Mouse (Mus musculus): Measurements from ENCODE around the gene Kif23. TPM values are rescaled to one million over a fixed set of nuclear protein-coding genes. Genes with fewer than 3 reads are reported as not detected.

The Kif23 gene
- 10 to 100 TPM; 51.5 to 52.3 TPM for total RNA-seq (2023)

DNA sequence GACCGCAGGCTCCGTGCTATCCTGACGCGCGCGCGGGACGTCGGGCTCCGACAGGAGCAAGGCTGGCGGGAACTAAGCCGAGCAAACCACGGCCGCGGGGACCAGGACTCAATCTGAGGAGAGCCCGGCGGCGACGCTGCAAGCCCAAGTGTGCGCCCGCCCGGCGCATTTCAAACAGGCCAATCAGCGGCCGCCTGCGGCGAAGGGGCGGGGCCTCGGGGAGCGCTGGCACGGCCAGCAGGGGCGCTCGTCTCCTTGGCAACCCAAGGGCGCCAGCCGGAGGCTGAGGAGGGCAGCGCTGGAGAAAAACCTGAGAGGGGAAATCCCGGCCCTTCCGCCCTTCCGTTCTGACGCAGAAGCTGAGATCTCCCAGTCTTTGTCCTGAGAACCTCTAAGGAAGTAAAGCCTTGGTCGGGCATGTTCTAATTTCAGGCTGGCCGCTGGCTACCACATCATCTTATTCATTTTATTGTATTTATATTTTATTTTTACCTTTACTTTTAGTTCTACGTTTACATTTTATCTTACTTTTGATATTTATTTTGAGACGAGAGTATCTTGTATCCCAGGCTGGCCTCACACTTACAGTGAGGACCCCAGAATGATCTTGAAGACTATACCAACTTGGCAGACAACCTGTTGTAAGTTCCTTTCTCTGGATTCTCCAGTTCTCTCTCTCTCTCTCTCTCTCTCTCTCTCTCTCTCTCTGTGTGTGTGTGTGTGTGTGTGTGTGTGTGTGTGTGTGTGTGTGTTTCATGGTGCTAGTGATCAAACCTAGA is at the start of gene Kif23:
Kif23 (minus strand) TSS at position 152 of the 779 bp plus-strand sequence.

GRCm38 (mm10) chr9:61914203-61914916 is 32.2 kb downstream of the Kif23 start, which contains the start of gene Rplp1:
Gene Rplp1 (minus strand): TSS chr9:61914542.

Other genes with a start within 250 kb of the Kif23 start
- 1,000 to 10,000 TPM; 2,314 to 2,441 TPM for gene Rplp1, start 32.2 kb downstream of the Kif23 start, total RNA-seq (2023)
- under 1 TPM in 1 of 2 experiments, not detected in 1; 0.94 TPM for gene Paqr5, start 80.1 kb upstream of the Kif23 start, total RNA-seq (2023)
- gene Glce, start 175.9 kb upstream of the Kif23 start, total RNA-seq (2023): 1 to 10 TPM; 7.9 to 9.6 TPM

Measured in monocyte, adult 59 days (primary cell).